In the genomic region with DNA sequence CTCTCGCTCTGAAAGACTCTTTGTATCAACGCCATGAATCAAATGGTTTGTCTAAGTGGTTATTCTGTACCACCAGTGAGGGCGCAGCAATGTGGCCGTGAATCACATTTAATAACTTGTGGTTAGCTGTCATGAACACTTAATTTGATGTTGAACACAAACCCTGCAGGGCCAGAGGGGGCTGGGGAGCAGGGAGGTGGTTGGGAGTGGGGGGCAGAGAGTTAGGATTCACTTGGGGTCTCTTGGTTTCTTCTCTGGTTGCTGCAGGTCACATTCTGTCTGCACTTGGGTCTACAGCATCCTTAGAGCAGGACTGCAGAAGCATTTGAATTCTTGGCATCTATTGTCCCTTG, we compare ENCODE assay signal across 14 mouse cellular contexts.
DNase-seq lines count a peak whose midpoint lies in the region; ATAC-seq lines count a peak whose summit lies in the region.
"Had no signal": no experiment of that assay in that cellular context is flagged by ENCODE, and none has a peak within 500 bp of the region (broad histone marks: within the 10 kb centered on the region; RNA-seq: fewer than 3 reads in every experiment).

No protein-coding gene starts in this region.

- no peak overlapping the region for H3K4me2 ChIP-seq in neural tube, embryonic 13.5 days
- no peak overlapping the region for H3K4me2 ChIP-seq in neural tube, embryonic 15.5 days

- peak; percentile 23; the same call in 1 of the 2 replicates for ATAC-seq in neural tube, embryonic 13.5 days (ENCODE audit: low read depth)
- ATAC-seq in neural tube, embryonic 15.5 days (ENCODE audit: low FRiP score), result no peak
- ATAC-seq: hindbrain, embryonic 16.5 days; lung, postnatal 0 days had no signal

- peaks cover 8% of the 10 kb centered on the region; the same call in 1 of the 2 replicates for H3K4me1 ChIP-seq in neural tube, embryonic 13.5 days (replicated peaks)
- H3K4me1 ChIP-seq in neural tube, embryonic 15.5 days, result no peaks in the 10 kb centered on the region
- H3K4me1 ChIP-seq in limb, embryonic 10.5 days, result peaks cover 27% of the 10 kb centered on the region

- H3K27ac ChIP-seq in neural tube, embryonic 13.5 days (replicated peaks), result no peak overlapping the region
- no peak overlapping the region for H3K27ac ChIP-seq in neural tube, embryonic 15.5 days (replicated peaks)
- H3K27ac ChIP-seq in limb, embryonic 10.5 days, result peak overlapping the region; percentile 82
- H3K27ac ChIP-seq: liver, embryonic 14.5 days had no signal

- 50% methylated on average over 4 of the region's 4 CpGs for WGBS in neural tube, embryonic 13.5 days
- 56% methylated on average over 4 of the region's 4 CpGs for WGBS in neural tube, embryonic 15.5 days
- 42% methylated on average over 4 of the region's 4 CpGs for WGBS in limb, embryonic 10.5 days

- H3K27me3 ChIP-seq in neural tube, embryonic 13.5 days, result no peaks in the 10 kb centered on the region
- H3K27me3 ChIP-seq in neural tube, embryonic 15.5 days (replicated peaks), result no peaks in the 10 kb centered on the region
- peaks cover 42% of the 10 kb centered on the region; the same call in 1 of the 2 replicates for H3K27me3 ChIP-seq in limb, embryonic 10.5 days (ENCODE audit: low read depth, poor library complexity, severe bottlenecking)

- H3K4me3 ChIP-seq in neural tube, embryonic 13.5 days, result no peak overlapping the region
- H3K4me3 ChIP-seq in neural tube, embryonic 15.5 days (replicated peaks), result no peak overlapping the region
- no peak overlapping the region for H3K4me3 ChIP-seq in limb, embryonic 10.5 days

- H3K9ac ChIP-seq in neural tube, embryonic 13.5 days, result no peak overlapping the region
- no peak overlapping the region for H3K9ac ChIP-seq in neural tube, embryonic 15.5 days (replicated peaks)
- H3K9ac ChIP-seq: liver, embryonic 14.5 days had no signal

- H3K9me3 ChIP-seq in neural tube, embryonic 13.5 days, result no peaks in the 10 kb centered on the region
- H3K9me3 ChIP-seq in neural tube, embryonic 15.5 days (replicated peaks), result no peaks in the 10 kb centered on the region
- no peaks in the 10 kb centered on the region for H3K9me3 ChIP-seq in limb, embryonic 10.5 days (replicated peaks)

- peak; percentile 84 for DNase-seq in heart, adult 11 months
- DNase-seq in heart, adult 9 months (ENCODE audit: low spot score in 2 of 2), result no peak
- peak; percentile 68 for DNase-seq in limb, embryonic 10.5 days (ENCODE audit: low spot score)
- DNase-seq in retina, postnatal 1 day, result peak; percentile 78
- DNase-seq in lung, postnatal 14 days, result no peak
- no peak for DNase-seq in heart, postnatal 36 days
- DNase-seq: cerebellum, postnatal 36 days; gastrocnemius, postnatal 36 days; kidney, adult 9 months had no signal

- no peaks in the 10 kb centered on the region for H3K36me3 ChIP-seq in neural tube, embryonic 13.5 days
- H3K36me3 ChIP-seq in neural tube, embryonic 15.5 days, result no peaks in the 10 kb centered on the region
- H3K36me3 ChIP-seq in limb, embryonic 10.5 days, result no peaks in the 10 kb centered on the region

- intact Hi-C loops in heart, postnatal 36 days (cut with DNase I), result no loop called here

Comparison
In these comparisons a context has a peak if more than half of its experiments do, and no peak if none do; other contexts are left out.
1. DNase-seq: peak in heart, adult 11 months (single experiment), limb, embryonic 10.5 days (single experiment) and retina, postnatal 1 day (single experiment); none in heart, adult 9 months (0 of 2), lung, postnatal 14 days (single experiment) and heart, postnatal 36 days (0 of 2).